Mouse (Mus musculus): Measurements from ENCODE around the gene Morn1.
"Not testable (repeated sequence)": the region's sequence is repeated elsewhere in the genome, so short reads cannot be mapped to it uniquely, and the experiment has no call there.

Gene Morn1

GRCm38 (mm10) chr4:155078808-155079207 is 7.6 kb upstream of the Morn1 start:
- DNase-seq (ENCODE audit: low read depth, low spot score) = not testable (repeated sequence)

GRCm38 (mm10) chr4:155079666-155080065 is 6.7 kb upstream of the Morn1 start:
- no peak for DNase-seq (ENCODE audit: low read depth, low spot score)

- no peak for DNase-seq (ENCODE audit: low read depth, low spot score)
These were observed 2.8 kb upstream of the Morn1 start for GRCm38 (mm10) chr4:155083553-155083952.

GRCm38 (mm10) chr4:155084351-155084750 is 2.0 kb upstream of the Morn1 start:
- no peak for DNase-seq (ENCODE audit: low read depth, low spot score)

GRCm38 (mm10) chr4:155085206-155086107 is 920 bp upstream of the Morn1 start:
- DNase-seq (ENCODE audit: low read depth, low spot score) = no peak

GRCm38 (mm10) chr4:155089241-155089640 is 2.9 kb downstream of the Morn1 start:
- DNase-seq (ENCODE audit: low read depth, low spot score) = no peak

- DNase-seq (ENCODE audit: low read depth, low spot score) = no peak
These were observed 3.8 kb downstream of the Morn1 start for GRCm38 (mm10) chr4:155090147-155090546.

GRCm38 (mm10) chr4:155090688-155091449 is 4.5 kb downstream of the Morn1 start:
- no peak for DNase-seq (ENCODE audit: low read depth, low spot score)

GRCm38 (mm10) chr4:155092718-155093430 is 6.5 kb downstream of the Morn1 start:
- DNase-seq (ENCODE audit: low read depth, low spot score) = no peak

GRCm38 (mm10) chr4:155093431-155094149 is 7.2 kb downstream of the Morn1 start:
- no peak for DNase-seq (ENCODE audit: low read depth, low spot score)

- peak; percentile 15 for DNase-seq (ENCODE audit: low read depth, low spot score)
These were observed 8.2 kb downstream of the Morn1 start for GRCm38 (mm10) chr4:155094565-155094964.

- DNase-seq (ENCODE audit: low read depth, low spot score) = peak; percentile 65
These were observed 9.0 kb downstream of the Morn1 start for GRCm38 (mm10) chr4:155095238-155095900.

GRCm38 (mm10) chr4:155095967-155096366 is 9.6 kb downstream of the Morn1 start:
- no peak for DNase-seq (ENCODE audit: low read depth, low spot score)

GRCm38 (mm10) chr4:155097452-155097851 is 11.1 kb downstream of the Morn1 start:
- DNase-seq (ENCODE audit: low read depth, low spot score) = no peak

GRCm38 (mm10) chr4:155098572-155098971 is 12.2 kb downstream of the Morn1 start:
- no peak for DNase-seq (ENCODE audit: low read depth, low spot score)

GRCm38 (mm10) chr4:155107886-155108285 is 21.5 kb downstream of the Morn1 start:
- DNase-seq (ENCODE audit: low read depth, low spot score) = no peak

GRCm38 (mm10) chr4:155109471-155109870 is 23.1 kb downstream of the Morn1 start:
- no peak for DNase-seq (ENCODE audit: low read depth, low spot score)

GRCm38 (mm10) chr4:155113766-155114410 is 27.5 kb downstream of the Morn1 start:
- DNase-seq (ENCODE audit: low read depth, low spot score) = no peak

GRCm38 (mm10) chr4:155116607-155117006 is 30.2 kb downstream of the Morn1 start:
- DNase-seq (ENCODE audit: low read depth, low spot score) = no peak

- DNase-seq (ENCODE audit: low read depth, low spot score) = no peak
These were observed 31.1 kb downstream of the Morn1 start for GRCm38 (mm10) chr4:155117396-155117978.

Measured in retina, adult 2 months (tissue).